Mouse (Mus musculus) spleen, adult 2 months (tissue): ENCODE results near the gene Scgb2b18. TPM values are rescaled to one million over a fixed set of nuclear protein-coding genes. Genes with fewer than 3 reads are reported as not detected.
"Not testable (repeated sequence)": the region's sequence is repeated elsewhere in the genome, so short reads cannot be mapped to it uniquely, and the experiment has no call there.

Source experiments
- DNase-seq, 2 experiments: peaks; one replicate each; pipeline versions ENCODE4 v3.0.0 to v3.0.0-alpha.2; 2012 to 2021; ENCODE audit warnings: low spot score in 2 of 2, low read depth in 1 of 2
- H3K27ac ChIP-seq: fragments of 200-500 bp; 2 replicates; pipeline ENCODE4 v1.5.1; 2012; ENCODE audit warnings: low read length, inconsistent platforms; ENCODE audit not compliant: insufficient read depth
- H3K27me3 ChIP-seq: fragments of 200-500 bp; 2 replicates; pipeline ENCODE4 v1.6.1; 2012; ENCODE audit warnings: mild to moderate bottlenecking, moderate library complexity, low read length, inconsistent platforms; ENCODE audit not compliant: control insufficient read depth, insufficient read depth
- H3K36me3 ChIP-seq: fragments of 200-500 bp; 2 replicates; pipeline ENCODE4 v1.6.1; 2012; ENCODE audit warnings: mild to moderate bottlenecking, low read length, inconsistent platforms; ENCODE audit not compliant: control insufficient read depth, insufficient read depth
- H3K4me1 ChIP-seq: fragments of 200-500 bp; 2 replicates; pipeline ENCODE4 v1.6.1; 2011; ENCODE audit warnings: inconsistent platforms; ENCODE audit not compliant: control insufficient read depth, insufficient read depth, insufficient read length
- H3K4me3 ChIP-seq: fragments of 200-500 bp; 2 replicates; pipeline ENCODE4 v1.5.1; 2011; ENCODE audit warnings: mild to moderate bottlenecking, inconsistent platforms; ENCODE audit not compliant: insufficient read depth, insufficient read length; ENCODE audit errors: extremely low read depth
- WGBS: fragments of 180-500 bp; shearing (Covaris S2); methylation state at CpG from one replicate; pipeline ENCODE4 v1.1.7; 2018; 5-methylcytosine and 5-hydroxymethylcytosine counted together
- polyA plus RNA-seq: library from polyadenylated mRNA; depleted of rRNA; stranded (reverse); fragments of >200 nt; gene quantifications from 2 replicates; pipeline ENCODE4 v1.2.3, GENCODE M21; 2012; rRNA removed

Scgb2b18 gene
- not detected in 2 replicates for polyA plus RNA-seq

DNA sequence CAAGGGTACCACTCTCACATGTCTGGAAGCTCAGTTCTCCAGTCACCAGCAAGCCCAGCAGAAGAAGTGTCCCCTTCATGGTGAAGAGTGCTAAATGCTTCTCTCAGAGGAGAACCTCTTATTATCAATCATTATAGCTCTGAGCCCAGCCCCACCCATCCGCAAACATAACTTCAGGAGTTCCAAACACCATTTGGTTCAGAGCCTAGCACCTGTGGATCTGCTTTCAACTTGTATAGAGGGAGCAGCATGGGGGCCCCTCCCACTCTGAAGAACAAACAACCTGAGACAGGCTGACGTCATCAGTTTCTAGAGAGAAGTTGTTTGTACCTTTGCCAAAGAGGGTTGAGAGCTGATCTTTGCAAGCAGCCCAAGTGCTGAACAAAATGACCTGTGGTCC lies at the start of gene Scgb2b18:
Gene Scgb2b18 (minus strand): TSS at position 101 of the 400 bp plus-strand sequence.
- not testable (repeated sequence) for H3K4me1 ChIP-seq, H3K36me3 ChIP-seq, H3K4me3 ChIP-seq, H3K27ac ChIP-seq, DNase-seq, H3K27me3 ChIP-seq
- WGBS, result 70% methylated on average over 2 of the region's 2 CpGs

DNA sequence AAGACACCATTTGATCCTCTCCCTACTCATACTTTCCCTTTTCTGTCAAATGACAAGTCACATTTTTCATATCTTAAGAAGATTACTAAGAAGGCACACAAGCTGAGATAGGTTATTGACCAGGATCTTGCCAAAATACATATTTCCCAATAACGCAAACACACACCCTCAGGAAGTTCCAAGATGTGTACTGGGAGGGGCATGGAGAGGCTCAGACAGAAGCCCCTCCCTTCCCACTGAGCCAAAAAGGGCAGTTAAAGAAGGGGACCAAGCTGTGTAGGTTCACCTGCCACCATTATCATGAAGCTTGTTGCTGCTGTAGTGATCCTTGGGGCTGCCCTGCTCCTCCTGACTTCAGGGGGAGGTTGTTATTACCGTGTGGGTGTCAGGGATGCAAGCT lies 11.6 kb upstream of the Scgb2b18 start, which contains the start of gene Scgb1b18:
Gene Scgb1b18 (plus strand): TSS at position 301 of the 400 bp plus-strand sequence.
- H3K36me3 ChIP-seq, DNase-seq, H3K4me3 ChIP-seq, H3K27me3 ChIP-seq, H3K4me1 ChIP-seq, H3K27ac ChIP-seq: not testable (repeated sequence)
- WGBS, result no CpG with 5 or more reads among the region's 2 CpGs

Other genes starting within 250 kb of the Scgb2b18 start
- gene Scgb2b17, start 117.3 kb downstream of the Scgb2b18 start, polyA plus RNA-seq, result not detected in 2 replicates
- gene Scgb1b17, start 110.4 kb downstream of the Scgb2b18 start, polyA plus RNA-seq, result not detected in 2 replicates
- gene Scgb1b18, start 11.7 kb upstream of the Scgb2b18 start, polyA plus RNA-seq, result not detected in 2 replicates
- gene Scgb2b19, start 106.5 kb upstream of the Scgb2b18 start, polyA plus RNA-seq, result not detected in 2 replicates
- gene Scgb1b19, start 113.4 kb upstream of the Scgb2b18 start, polyA plus RNA-seq, result not detected in 2 replicates
- gene Scgb2b20, start 192.5 kb upstream of the Scgb2b18 start, polyA plus RNA-seq, result not detected in 2 replicates
- gene Scgb1b20, start 199.4 kb upstream of the Scgb2b18 start, polyA plus RNA-seq, result not detected in 2 replicates